Mouse (Mus musculus) cortical plate, adult 2 months (tissue): ENCODE results near the gene Tiam1.

ENCODE experiments used
- CTCF ChIP-seq: fragments of 200-500 bp; IDR thresholded peaks from 2 replicates; pipeline ENCODE4 v1.5.1; 2011; ENCODE audit warnings: mild to moderate bottlenecking, control low read depth, low read length; ENCODE audit not compliant: insufficient read depth; ENCODE audit errors: extremely low read depth
- POLR2A ChIP-seq: fragments of 200-500 bp; IDR thresholded peaks from 2 replicates; pipeline ENCODE4 v1.6.1; 2011; ENCODE audit warnings: mild to moderate bottlenecking, low read length, control low read depth; ENCODE audit not compliant: insufficient read depth; ENCODE audit errors: extremely low read depth

- TF ChIP-seq CTCF (no peak), POLR2A (no peak)
Observed at GRCm38 (mm10) chr16:89816506-89817172, 326.9 kb downstream of the Tiam1 start.
